Mouse (Mus musculus) bone marrow, adult 2 months (tissue): Measurements from ENCODE around the gene Def8.

ENCODE experiments used
- CTCF ChIP-seq: fragments of 200-500 bp; IDR thresholded peaks from 2 replicates; pipeline ENCODE4 v1.5.1; 2011; ENCODE audit warnings: low read length, control low read depth; ENCODE audit not compliant: control insufficient read depth, insufficient read depth
- POLR2A ChIP-seq: fragments of 200-500 bp; IDR thresholded peaks from 2 replicates; pipeline ENCODE4 v1.6.1; 2011; ENCODE audit warnings: low read depth, mild to moderate bottlenecking, control low read depth, low read length, borderline replicate concordance; ENCODE audit not compliant: control insufficient read depth

DNA sequence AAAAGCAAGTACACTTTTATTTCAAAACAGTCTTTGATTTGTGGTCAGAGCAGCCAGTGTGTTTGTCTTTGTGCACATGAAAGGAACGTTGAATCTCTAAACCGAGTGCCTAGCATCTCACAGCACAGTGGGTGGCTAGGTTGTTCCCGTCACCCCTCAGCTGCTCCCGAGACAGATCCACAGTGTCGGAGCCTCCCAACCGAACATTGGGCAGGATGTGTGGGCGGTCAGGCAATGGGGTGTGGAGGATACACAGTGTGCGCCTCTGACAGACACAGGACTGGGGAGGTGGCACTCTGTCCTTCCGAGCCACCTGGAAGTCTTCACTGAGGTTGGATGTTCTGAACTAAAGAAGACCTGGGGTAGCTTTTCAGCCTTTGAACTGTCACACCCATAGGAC, 82.4 kb downstream of the Def8 start:
- TF ChIP-seq CTCF: no peak
- no peak for TF ChIP-seq POLR2A
